Mouse (Mus musculus) liver, postnatal 0 days (tissue): ENCODE measurements at regions not wholly inside any gene's neighbourhood (a gene's known extent, or its start where the extent isn't known, plus 50 kb on each side); places are given as distances from the start of the nearest gene placed in this dataset.

Experiments used
- CTCF ChIP-seq: sonication (generic); IDR thresholded peaks from 2 replicates; pipeline ENCODE4 v1.5.1; 2016; ENCODE audit warnings: antibody characterized with exemption, low read depth
- EP300 ChIP-seq: IDR thresholded peaks from 2 replicates; pipeline ENCODE4 v1.6.1; 2016; ENCODE audit warnings: antibody characterized with exemption, low read depth, mild to moderate bottlenecking

DNA sequence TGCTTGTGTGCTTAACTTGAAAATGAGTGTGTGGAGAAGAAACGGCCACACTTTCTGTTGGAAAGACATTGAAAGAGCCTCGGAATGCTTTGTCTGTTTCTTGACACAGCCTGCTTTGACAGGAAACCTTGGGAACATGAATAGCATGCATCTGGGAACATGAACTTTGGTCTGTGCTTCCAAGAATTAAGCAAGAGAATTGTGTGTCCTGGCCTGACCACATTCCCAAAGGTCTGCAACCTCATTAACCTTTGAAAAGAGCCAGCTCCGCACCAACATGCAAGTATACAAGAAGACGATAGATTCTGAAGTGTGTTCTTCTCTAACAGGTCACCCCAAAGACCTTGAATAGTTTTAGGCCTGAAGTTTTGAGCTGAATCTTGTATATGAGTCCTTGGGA lies 309.7 kb upstream of the Fam92a start:
- TF ChIP-seq CTCF (no peak), EP300 (no peak)
